Comparison of ENCODE assay signal across 9 mouse cellular contexts in the genomic region with DNA sequence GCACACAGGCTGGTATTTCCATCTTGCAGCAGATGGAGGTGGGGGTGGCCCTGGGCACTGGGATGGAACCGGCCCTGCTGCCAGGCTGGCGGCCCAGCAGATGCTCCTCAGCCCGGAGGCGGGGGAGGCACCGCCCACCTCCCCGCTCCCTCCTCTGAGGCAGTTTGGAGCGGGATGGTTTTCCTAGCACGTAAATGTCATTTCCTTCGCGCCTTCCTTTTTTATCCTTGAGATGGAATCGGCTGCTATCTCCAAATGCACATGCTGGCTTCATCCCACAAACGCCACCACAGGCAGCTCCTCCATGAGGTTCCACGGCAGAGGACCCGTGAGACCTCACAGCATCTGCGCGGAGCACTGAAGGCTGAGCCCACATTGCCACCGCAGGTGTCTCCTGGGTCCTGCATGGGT.
DNase-seq lines count a peak whose midpoint lies in the region; ATAC-seq and TF ChIP-seq lines count a peak whose summit lies in the region.
"Had no signal": no experiment of that assay in that cellular context is flagged by ENCODE, and none has a peak within 500 bp of the region (broad histone marks: within the 10 kb centered on the region; RNA-seq: fewer than 3 reads in every experiment).

No protein-coding gene starts in this region.

- intact Hi-C loops in left cerebral cortex, postnatal 36 days (cut with DNase I): loop anchor here (2.0 to 10.0 kb wide), 3 partner anchors 60 to 326 kb away; no protein-coding TSS in a partner anchor

- 0 out of 2 replicates have a peak overlapping the region, but pooled peaks have one; percentile 23 for H3K27ac ChIP-seq in hindbrain, embryonic 10.5 days
- H3K27ac ChIP-seq in hindbrain, embryonic 13.5 days: no peak overlapping the region
- no peak overlapping the region for H3K27ac ChIP-seq in cerebellum, adult 2 months (ENCODE audit: insufficient read depth, low read length)

- no peak overlapping the region for H3K9ac ChIP-seq in hindbrain, embryonic 13.5 days

- H3K9me3 ChIP-seq in hindbrain, embryonic 10.5 days: peaks cover 7% of the 10 kb centered on the region; the same call in 1 of the 2 replicates
- H3K9me3 ChIP-seq in hindbrain, embryonic 13.5 days: no peaks in the 10 kb centered on the region

- WGBS in hindbrain, embryonic 10.5 days: 92% methylated on average over 17 of the region's 17 CpGs
- 78% methylated on average over 17 of the region's 17 CpGs for WGBS in hindbrain, embryonic 13.5 days
- WGBS in cerebellum, adult 2 months: 13% methylated on average over 17 of the region's 17 CpGs

- H3K4me2 ChIP-seq in hindbrain, embryonic 13.5 days: no peak overlapping the region

- no peak overlapping the region for H3K4me3 ChIP-seq in hindbrain, embryonic 10.5 days
- H3K4me3 ChIP-seq in hindbrain, embryonic 13.5 days: no peak overlapping the region
- peak overlapping the region; percentile 32 for H3K4me3 ChIP-seq in cerebellum, adult 2 months (replicated peaks; ENCODE audit: insufficient read depth, low read depth, low read length)
- H3K4me3 ChIP-seq: megakaryocyte, embryonic 14.5 days had no signal

- H3K4me1 ChIP-seq in hindbrain, embryonic 10.5 days (replicated peaks): peaks cover 24% of the 10 kb centered on the region
- peaks cover 10% of the 10 kb centered on the region for H3K4me1 ChIP-seq in hindbrain, embryonic 13.5 days (replicated peaks)
- H3K4me1 ChIP-seq in cerebellum, adult 2 months (ENCODE audit: control insufficient read depth, insufficient read depth, low read length): peaks cover 10% of the 10 kb centered on the region

- ATAC-seq in hindbrain, embryonic 13.5 days (ENCODE audit: low FRiP score): no peak
- ATAC-seq in CD4-positive, CD25-positive, alpha-beta regulatory T cell, adult 4 months: no peak

- no peak for TF ChIP-seq POLR2A in cerebellum, adult 2 months (IDR thresholded peaks at IDR 0.05; ENCODE audit: borderline replicate concordance, insufficient read depth, low read length)

- no peak for TF ChIP-seq CTCF in cerebellum, adult 2 months (IDR thresholded peaks at IDR 0.05; ENCODE audit: borderline replicate concordance, insufficient read depth, low read depth, low read length)

- H3K27me3 ChIP-seq in hindbrain, embryonic 10.5 days (ENCODE audit: insufficient read depth, poor library complexity, severe bottlenecking): no peaks in the 10 kb centered on the region
- H3K27me3 ChIP-seq in hindbrain, embryonic 13.5 days: peaks cover 16% of the 10 kb centered on the region; the same call in 1 of the 2 replicates
- H3K27me3 ChIP-seq in cerebellum, adult 2 months (ENCODE audit: control insufficient read depth, insufficient read depth, low read length): no peaks in the 10 kb centered on the region

- DNase-seq in hindbrain, embryonic 10.5 days (ENCODE audit: low spot score): no peak
- DNase-seq in cerebellum, adult 2 months: peak; percentile 50 to 73
- peak; percentile 92 to 97 for DNase-seq in layer of hippocampus, adult 18-20 months (ENCODE audit: low spot score in 2 of 2)
- peak; percentile 90 to 96 for DNase-seq in left cerebral cortex, postnatal 36 days (ENCODE audit: low spot score in 2 of 2)
- DNase-seq in adrenal gland, postnatal 14 days: no peak
- DNase-seq in gastrocnemius, postnatal 25 days: no peak

- no peaks in the 10 kb centered on the region for H3K36me3 ChIP-seq in hindbrain, embryonic 10.5 days
- H3K36me3 ChIP-seq in hindbrain, embryonic 13.5 days: no peaks in the 10 kb centered on the region

Comparison
In these comparisons a context has a peak if more than half of its experiments do, and no peak if none do; other contexts are left out.
1. DNase-seq: peak in cerebellum, adult 2 months (2 of 2), layer of hippocampus, adult 18-20 months (2 of 2) and left cerebral cortex, postnatal 36 days (2 of 2); none in hindbrain, embryonic 10.5 days (single experiment), adrenal gland, postnatal 14 days (single experiment) and gastrocnemius, postnatal 25 days (single experiment).